Mouse (Mus musculus): ENCODE results near the gene Opn4. TPM values are rescaled to one million over a fixed set of nuclear protein-coding genes. Genes with fewer than 3 reads are reported as not detected.
A peak's percentile ranks its signal among the peaks of the same experiment; 100 is the strongest.

Gene Opn4
- polyA plus RNA-seq, 1 experiment from 2014 or later, result not detected

DNA sequence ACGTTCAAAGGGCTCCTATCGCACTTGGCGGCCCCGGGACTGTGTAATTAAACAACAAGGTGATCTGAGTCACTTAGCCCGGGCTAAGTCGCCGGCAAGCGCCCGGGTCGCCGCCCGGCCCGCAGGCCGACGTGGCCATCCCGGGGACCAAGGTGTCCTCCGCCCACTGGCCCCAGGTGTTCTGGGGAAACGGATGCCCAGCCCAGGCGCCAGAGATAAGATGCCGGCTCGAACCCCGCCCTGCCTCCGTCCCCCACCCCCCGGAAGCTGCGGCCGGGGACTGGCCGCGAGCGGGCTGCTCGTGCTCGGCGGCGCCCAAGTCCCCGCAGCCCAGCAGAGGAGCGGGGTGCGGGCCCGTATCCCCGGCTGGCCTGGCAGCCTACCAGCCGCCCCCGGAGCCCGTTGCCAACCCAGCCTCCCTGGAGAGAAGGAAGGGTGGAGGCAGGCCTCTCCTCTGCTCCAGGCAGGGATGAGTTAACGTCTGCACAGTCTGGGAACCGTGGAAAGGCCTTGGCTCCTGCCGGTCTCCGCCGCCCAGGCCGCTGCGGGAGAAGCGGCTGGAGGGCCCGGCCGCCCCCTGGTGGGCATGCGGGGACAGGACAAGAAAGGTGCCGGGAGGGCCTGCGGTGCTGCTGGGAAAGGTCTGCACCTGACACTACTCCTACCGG lies 50.8 kb downstream of the Opn4 start:
- DNase-seq (ENCODE audit: low spot score) (peak; percentile 94), ATAC-seq (ENCODE audit: insufficient number of reproducible peaks, low FRiP score, low TSS enrichment, low read depth) (peak; percentile 81)
- H3K4me2 ChIP-seq (ENCODE audit: low read depth, severe bottlenecking), result peak overlapping the region; percentile 90
- H3K4me1 ChIP-seq (ENCODE audit: control insufficient read depth, insufficient read depth, low read length), result peaks cover 3% of the 10 kb centered on the region; the same call in 1 of the 2 replicates
- WGBS, result under 1% methylated on average over 55 of the region's 55 CpGs
- peak overlapping the region; percentile 69 for H3K27ac ChIP-seq (replicated peaks; ENCODE audit: low read depth, low read length)
- H3K9me3 ChIP-seq (ENCODE audit: control insufficient read depth, low read length), result no peaks in the 10 kb centered on the region
- peak overlapping the region; percentile 76 for H3K4me3 ChIP-seq (ENCODE audit: low read depth, low read length)
- peak overlapping the region; percentile 83 for H3K9ac ChIP-seq (ENCODE audit: low read length)
- H3K36me3 ChIP-seq (ENCODE audit: control insufficient read depth, insufficient read depth, low read length), result no peaks in the 10 kb centered on the region
- H3K27me3 ChIP-seq (ENCODE audit: control insufficient read depth, insufficient read depth, low read length), result no peaks in the 10 kb centered on the region

- Histone ChIP-seq H3K4me3 (ENCODE audit: low read depth, low read length) (peak overlapping the region; percentile 76), H3K36me3 (ENCODE audit: control insufficient read depth, insufficient read depth, low read length) (no peaks in the 10 kb centered on the region), H3K9me3 (ENCODE audit: control insufficient read depth, low read length) (no peaks in the 10 kb centered on the region), H3K9ac (ENCODE audit: low read length) (peak overlapping the region; percentile 83), H3K4me1 (ENCODE audit: control insufficient read depth, insufficient read depth, low read length) (peaks cover 3% of the 10 kb centered on the region; the same call in 1 of the 2 replicates), H3K27ac (replicated peaks; ENCODE audit: low read depth, low read length) (peak overlapping the region; percentile 69), H3K4me2 (ENCODE audit: low read depth, severe bottlenecking) (peak overlapping the region; percentile 90), H3K27me3 (ENCODE audit: control insufficient read depth, insufficient read depth, low read length) (no peaks in the 10 kb centered on the region)
- ATAC-seq (ENCODE audit: insufficient number of reproducible peaks, low FRiP score, low TSS enrichment, low read depth) (peak; percentile 66), DNase-seq (ENCODE audit: low spot score) (peak; percentile 81)
- WGBS, result under 1% methylated on average over 27 of the region's 27 CpGs
Observed at GRCm38 (mm10) chr14:34548391-34549001, 51.4 kb downstream of the Opn4 start.

DNA sequence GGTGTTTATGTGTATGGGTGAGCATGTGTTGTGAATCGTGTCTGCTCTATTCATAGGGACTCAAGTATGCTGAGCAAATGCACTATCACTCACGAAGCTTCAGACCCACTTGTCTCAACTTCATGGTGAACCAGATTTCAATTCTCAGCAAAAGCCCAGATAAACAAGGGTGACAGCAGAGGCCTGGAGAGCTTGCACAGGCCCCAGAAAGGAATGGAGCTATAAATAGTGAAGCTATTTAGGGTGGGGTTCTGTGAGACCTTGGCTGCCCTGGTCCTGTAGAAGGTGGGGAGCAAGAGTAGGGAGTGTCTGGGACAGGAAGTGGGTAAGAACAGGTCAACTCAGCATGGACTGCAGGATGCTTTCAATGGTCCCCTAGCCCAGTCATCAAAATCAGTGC lies 55.4 kb downstream of the Opn4 start:
- WGBS, result 73% methylated on average over 2 of the region's 2 CpGs
- ATAC-seq (ENCODE audit: insufficient number of reproducible peaks, low FRiP score, low TSS enrichment, low read depth) (no peak), DNase-seq (ENCODE audit: low spot score) (no peak)
- no peak overlapping the region for H3K4me2 ChIP-seq (ENCODE audit: low read depth, severe bottlenecking)
- no peak overlapping the region for H3K27ac ChIP-seq (replicated peaks; ENCODE audit: low read depth, low read length)
- H3K4me1 ChIP-seq (ENCODE audit: control insufficient read depth, insufficient read depth, low read length), result peaks cover 3% of the 10 kb centered on the region; the same call in 1 of the 2 replicates
- H3K27me3 ChIP-seq (ENCODE audit: control insufficient read depth, insufficient read depth, low read length), result no peaks in the 10 kb centered on the region
- H3K4me3 ChIP-seq (ENCODE audit: low read depth, low read length), result no peak overlapping the region
- no peaks in the 10 kb centered on the region for H3K9me3 ChIP-seq (ENCODE audit: control insufficient read depth, low read length)
- no peaks in the 10 kb centered on the region for H3K36me3 ChIP-seq (ENCODE audit: control insufficient read depth, insufficient read depth, low read length)
- H3K9ac ChIP-seq (ENCODE audit: low read length), result no peak overlapping the region

DNA sequence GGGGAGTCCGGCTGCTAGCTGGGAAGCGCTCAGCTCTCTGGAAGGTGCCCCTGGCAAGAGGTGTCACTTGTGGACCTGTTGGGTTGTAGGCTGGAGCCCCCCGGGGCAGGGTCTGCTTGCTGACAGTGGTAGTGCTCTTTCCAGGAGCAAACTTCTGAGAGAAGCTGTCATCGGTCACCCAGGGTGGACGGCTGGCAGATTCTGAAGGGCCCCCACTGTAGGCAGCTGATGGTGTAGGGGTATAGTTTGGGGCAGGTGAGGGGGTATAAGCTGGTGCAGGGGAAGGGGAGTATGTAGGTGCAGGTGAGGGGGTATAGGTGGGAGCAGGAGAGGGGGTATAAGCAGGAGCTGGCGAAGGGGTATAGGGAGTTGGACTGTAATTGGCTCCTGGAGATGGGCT lies 55.9 kb downstream of the Opn4 start:
- Histone ChIP-seq H3K9ac (ENCODE audit: low read length) (no peak overlapping the region), H3K27me3 (ENCODE audit: control insufficient read depth, insufficient read depth, low read length) (no peaks in the 10 kb centered on the region), H3K27ac (replicated peaks; ENCODE audit: low read depth, low read length) (no peak overlapping the region), H3K4me2 (ENCODE audit: low read depth, severe bottlenecking) (no peak overlapping the region), H3K4me3 (ENCODE audit: low read depth, low read length) (no peak overlapping the region), H3K4me1 (ENCODE audit: control insufficient read depth, insufficient read depth, low read length) (peaks cover 3% of the 10 kb centered on the region; the same call in 1 of the 2 replicates), H3K36me3 (ENCODE audit: control insufficient read depth, insufficient read depth, low read length) (no peaks in the 10 kb centered on the region), H3K9me3 (ENCODE audit: control insufficient read depth, low read length) (no peaks in the 10 kb centered on the region)
- 84% methylated on average over 6 of the region's 6 CpGs for WGBS
- no peak for DNase-seq (ENCODE audit: low spot score)
- no peak for ATAC-seq (ENCODE audit: insufficient number of reproducible peaks, low FRiP score, low TSS enrichment, low read depth)

DNA sequence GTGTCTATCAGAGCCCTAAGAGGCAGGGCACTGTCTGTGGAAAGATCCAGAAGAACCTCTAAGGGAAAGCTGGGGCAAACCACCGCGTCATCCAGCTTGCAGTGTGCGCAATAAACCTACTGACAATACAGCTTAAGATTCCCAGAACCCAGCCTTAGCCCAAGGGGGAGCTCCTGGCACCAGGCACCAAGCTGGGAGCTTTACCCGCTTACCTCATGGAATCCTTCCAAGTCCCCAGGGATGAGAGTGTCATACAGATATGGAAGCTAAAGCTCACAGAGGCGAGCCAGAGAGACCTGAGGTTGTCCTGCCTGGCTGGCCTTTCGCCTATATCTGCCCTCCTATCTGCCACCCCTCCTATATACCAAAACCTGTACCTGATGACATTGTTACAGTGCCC lies 56.3 kb downstream of the Opn4 start:
- Histone ChIP-seq H3K27ac (replicated peaks; ENCODE audit: low read depth, low read length) (no peak overlapping the region), H3K4me3 (ENCODE audit: low read depth, low read length) (no peak overlapping the region), H3K36me3 (ENCODE audit: control insufficient read depth, insufficient read depth, low read length) (no peaks in the 10 kb centered on the region), H3K9ac (ENCODE audit: low read length) (no peak overlapping the region), H3K9me3 (ENCODE audit: control insufficient read depth, low read length) (no peaks in the 10 kb centered on the region), H3K27me3 (ENCODE audit: control insufficient read depth, insufficient read depth, low read length) (no peaks in the 10 kb centered on the region), H3K4me1 (ENCODE audit: control insufficient read depth, insufficient read depth, low read length) (peaks cover 3% of the 10 kb centered on the region; the same call in 1 of the 2 replicates), H3K4me2 (ENCODE audit: low read depth, severe bottlenecking) (no peak overlapping the region)
- WGBS, result 83% methylated on average over 6 of the region's 6 CpGs
- no peak for ATAC-seq (ENCODE audit: insufficient number of reproducible peaks, low FRiP score, low TSS enrichment, low read depth)
- DNase-seq (ENCODE audit: low spot score), result no peak

DNA sequence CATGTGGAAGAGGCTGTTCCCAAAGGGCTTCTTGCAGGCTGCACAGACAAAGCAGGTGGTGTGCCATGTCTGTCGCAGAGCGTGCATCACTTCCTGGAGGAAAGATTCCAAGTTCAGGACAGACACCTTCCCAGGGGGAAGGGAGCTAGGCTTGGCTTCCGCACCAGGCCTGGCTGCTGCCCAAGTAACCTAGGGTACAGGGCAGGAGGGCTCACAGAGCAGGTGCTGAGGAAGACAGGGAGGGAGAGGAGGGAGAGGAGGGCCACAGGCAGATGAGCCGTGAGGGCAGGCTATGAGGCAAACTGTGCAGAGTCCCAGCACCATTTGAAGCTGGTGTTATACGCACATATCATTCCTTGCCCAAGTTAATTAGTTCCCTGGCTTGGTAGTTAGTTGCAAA lies 58.0 kb downstream of the Opn4 start:
- H3K4me2 ChIP-seq (ENCODE audit: low read depth, severe bottlenecking), result no peak overlapping the region
- H3K9ac ChIP-seq (ENCODE audit: low read length), result no peak overlapping the region
- H3K27me3 ChIP-seq (ENCODE audit: control insufficient read depth, insufficient read depth, low read length), result no peaks in the 10 kb centered on the region
- ATAC-seq (ENCODE audit: insufficient number of reproducible peaks, low FRiP score, low TSS enrichment, low read depth) (no peak), DNase-seq (ENCODE audit: low spot score) (no peak)
- H3K36me3 ChIP-seq (ENCODE audit: control insufficient read depth, insufficient read depth, low read length), result no peaks in the 10 kb centered on the region
- WGBS, result 95% methylated on average over 5 of the region's 5 CpGs
- H3K27ac ChIP-seq (replicated peaks; ENCODE audit: low read depth, low read length), result no peak overlapping the region
- H3K9me3 ChIP-seq (ENCODE audit: control insufficient read depth, low read length), result no peaks in the 10 kb centered on the region
- no peak overlapping the region for H3K4me3 ChIP-seq (ENCODE audit: low read depth, low read length)
- H3K4me1 ChIP-seq (ENCODE audit: control insufficient read depth, insufficient read depth, low read length), result no peaks in the 10 kb centered on the region

DNA sequence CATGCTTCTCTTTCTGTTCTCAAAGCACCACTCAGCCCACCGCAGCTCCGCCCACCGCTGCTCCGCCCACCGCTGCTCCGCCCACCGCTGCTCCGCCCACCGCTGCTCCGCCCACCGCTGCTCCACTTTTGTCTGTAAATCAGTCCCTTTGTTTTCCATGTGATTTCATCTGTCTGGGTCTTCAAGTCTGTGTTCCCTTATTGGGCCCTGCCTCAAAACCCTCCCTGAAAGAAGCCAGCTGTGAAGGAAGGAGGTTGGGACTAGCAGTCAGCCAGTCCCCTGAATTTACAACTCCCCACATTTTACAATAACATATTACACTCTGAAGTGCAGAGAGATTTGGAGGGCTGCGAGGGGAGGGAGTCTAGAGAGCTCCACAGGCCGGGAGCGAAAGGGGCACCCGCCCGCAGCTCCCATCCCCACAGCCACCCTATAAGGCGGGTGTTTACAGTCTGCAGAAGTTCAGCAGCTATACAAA lies 59.2 kb downstream of the Opn4 start:
- ATAC-seq (ENCODE audit: insufficient number of reproducible peaks, low FRiP score, low TSS enrichment, low read depth) (peak; percentile 54; the same call in 1 of the 2 replicates), DNase-seq (ENCODE audit: low spot score) (peak; percentile 43)
- Histone ChIP-seq H3K4me2 (ENCODE audit: low read depth, severe bottlenecking) (no peak overlapping the region), H3K4me1 (ENCODE audit: control insufficient read depth, insufficient read depth, low read length) (no peaks in the 10 kb centered on the region), H3K9ac (ENCODE audit: low read length) (no peak overlapping the region), H3K27me3 (ENCODE audit: control insufficient read depth, insufficient read depth, low read length) (no peaks in the 10 kb centered on the region), H3K9me3 (ENCODE audit: control insufficient read depth, low read length) (no peaks in the 10 kb centered on the region), H3K36me3 (ENCODE audit: control insufficient read depth, insufficient read depth, low read length) (no peaks in the 10 kb centered on the region), H3K27ac (replicated peaks; ENCODE audit: low read depth, low read length) (no peak overlapping the region), H3K4me3 (ENCODE audit: low read depth, low read length) (no peak overlapping the region)
- 17% methylated on average over 17 of the region's 17 CpGs for WGBS

Measured in limb, embryonic 11.5 days (tissue).